Mouse (Mus musculus) midbrain, embryonic 15.5 days (tissue): Measurements from ENCODE around the gene Zfp433. TPM values are rescaled to one million over a fixed set of nuclear protein-coding genes. Genes with fewer than 3 reads are reported as not detected.
"Not testable (repeated sequence)": the region's sequence is repeated elsewhere in the genome, so short reads cannot be mapped to it uniquely, and the experiment has no call there.

Experiments
- ATAC-seq: fragments of 200-750 bp; cut with Nextera tagmentation; replicated peaks from 2 replicates; pipeline ENCODE4 v1.8.0; 2017; ENCODE audit warnings: moderate TSS enrichment
- H3K27ac ChIP-seq: fragments of 300-500 bp; sonication (generic); 2 replicates; pipeline ENCODE4 v1.5.1; 2015; ENCODE audit warnings: mild to moderate bottlenecking, inconsistent platforms
- H3K27me3 ChIP-seq: fragments of 300-500 bp; sonication (generic); replicated peaks from 2 replicates; pipeline ENCODE4 v1.6.1; 2015; ENCODE audit warnings: inconsistent platforms
- H3K36me3 ChIP-seq: fragments of 300-500 bp; sonication (generic); replicated peaks from 2 replicates; pipeline ENCODE4 v1.6.1; 2015; ENCODE audit warnings: inconsistent platforms
- H3K4me1 ChIP-seq: fragments of 300-500 bp; sonication (generic); 2 replicates; pipeline ENCODE4 v1.6.1; 2015; ENCODE audit warnings: inconsistent platforms
- H3K4me2 ChIP-seq: fragments of 300-500 bp; sonication (generic); 2 replicates; pipeline ENCODE4 v1.6.1; 2015; ENCODE audit warnings: inconsistent platforms, mild to moderate bottlenecking, moderate library complexity
- H3K4me3 ChIP-seq: fragments of 300-500 bp; sonication (generic); 2 replicates; pipeline ENCODE4 v1.5.1; 2015; ENCODE audit warnings: mild to moderate bottlenecking, inconsistent platforms
- H3K9ac ChIP-seq: fragments of 300-500 bp; sonication (generic); 2 replicates; pipeline ENCODE4 v1.6.1; 2015; ENCODE audit warnings: mild to moderate bottlenecking, inconsistent platforms
- H3K9me3 ChIP-seq: fragments of 300-500 bp; sonication (generic); 2 replicates; pipeline ENCODE4 v1.6.1; 2016; ENCODE audit warnings: inconsistent platforms
- WGBS: fragments of 180-500 bp; shearing (Covaris S2); methylation state at CpG from one replicate; pipeline ENCODE4 v1.1.7; 2015; ENCODE audit warnings: mixed read lengths; 5-methylcytosine and 5-hydroxymethylcytosine counted together
- polyA plus RNA-seq: library from polyadenylated mRNA; unstranded; fragments of >200 nt; fragmentation: Nextera tagmentation; extraction: Ambion mirVana; gene quantifications from 2 replicates; pipeline ENCODE4 v1.2.1, GENCODE M21; 2015

Zfp433 gene
- polyA plus RNA-seq: 16.9 and 18.5 TPM in 2 replicates

DNA sequence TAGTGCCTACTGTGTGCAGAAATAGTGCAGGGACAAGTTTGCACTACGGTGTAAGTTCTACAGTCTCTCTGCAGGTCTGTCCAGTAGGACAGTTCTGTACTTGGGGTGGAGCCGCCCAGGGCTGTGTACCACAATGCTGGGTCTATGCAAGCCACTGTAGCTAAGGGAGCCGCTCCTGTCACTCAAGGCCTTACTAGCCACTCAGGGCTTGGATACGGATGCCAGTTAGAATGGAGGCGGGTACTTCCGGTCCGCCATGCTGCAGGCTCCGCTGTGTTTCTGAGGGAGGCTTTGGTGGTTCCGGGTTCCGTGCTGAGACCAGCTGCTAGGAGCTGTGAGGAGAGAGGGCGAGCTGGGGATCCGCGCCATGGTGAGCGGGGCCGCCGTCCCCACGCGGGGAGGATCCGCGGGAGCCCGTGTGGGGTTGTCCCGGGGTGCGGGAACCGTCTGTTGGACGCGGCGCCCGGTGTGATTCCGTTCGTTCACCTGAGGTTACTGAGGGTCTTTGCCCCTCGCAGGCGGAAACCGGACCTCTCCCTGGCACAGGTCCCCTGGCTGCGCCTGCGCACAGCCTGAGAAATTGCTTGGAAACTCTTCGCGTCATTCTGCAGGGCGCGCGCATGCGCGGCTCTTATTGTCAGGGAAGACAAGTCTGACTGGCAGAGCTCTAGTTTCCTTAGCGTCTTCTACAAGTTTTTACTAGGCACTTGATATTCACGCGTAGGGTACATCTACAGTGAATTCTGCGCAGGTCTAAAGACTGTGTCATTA, at the start of gene Zfp433:
Gene Zfp433, plus strand, starts transcription at position 295 of the 771 bp plus-strand sequence.
- not testable (repeated sequence) for H3K4me2 ChIP-seq
- WGBS: no CpG with 5 or more reads among the region's 46 CpGs

DNA sequence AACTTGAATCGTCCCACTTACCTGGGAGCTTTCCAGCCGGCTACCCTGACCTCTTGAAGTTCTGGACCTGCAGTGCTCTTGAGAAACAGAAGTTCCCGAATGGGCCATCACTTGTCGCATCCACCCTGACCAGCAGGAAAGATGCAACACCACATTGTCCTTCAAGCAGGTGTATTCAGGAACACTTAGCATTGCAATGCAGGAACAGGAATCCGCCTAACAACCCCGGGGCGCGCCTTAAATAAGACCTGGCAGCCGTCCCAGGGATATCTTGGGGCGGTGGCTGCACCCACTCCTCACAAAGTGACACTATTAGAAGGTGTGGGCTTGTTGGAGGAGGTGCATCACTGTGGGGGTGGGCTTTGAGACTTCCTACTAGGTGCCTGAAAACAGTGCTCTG, 49.4 kb upstream of the Zfp433 start:
- 94% methylated on average over 10 of the region's 10 CpGs for WGBS
- H3K36me3 ChIP-seq: peaks cover 29% of the 10 kb centered on the region

More for the DNA sequence above, at the start of gene Zfp433:
- not testable (repeated sequence) for H3K27ac ChIP-seq, H3K9me3 ChIP-seq, H3K9ac ChIP-seq, H3K36me3 ChIP-seq, H3K4me1 ChIP-seq, H3K4me3 ChIP-seq, H3K27me3 ChIP-seq
- peak; percentile 100 for ATAC-seq

DNA sequence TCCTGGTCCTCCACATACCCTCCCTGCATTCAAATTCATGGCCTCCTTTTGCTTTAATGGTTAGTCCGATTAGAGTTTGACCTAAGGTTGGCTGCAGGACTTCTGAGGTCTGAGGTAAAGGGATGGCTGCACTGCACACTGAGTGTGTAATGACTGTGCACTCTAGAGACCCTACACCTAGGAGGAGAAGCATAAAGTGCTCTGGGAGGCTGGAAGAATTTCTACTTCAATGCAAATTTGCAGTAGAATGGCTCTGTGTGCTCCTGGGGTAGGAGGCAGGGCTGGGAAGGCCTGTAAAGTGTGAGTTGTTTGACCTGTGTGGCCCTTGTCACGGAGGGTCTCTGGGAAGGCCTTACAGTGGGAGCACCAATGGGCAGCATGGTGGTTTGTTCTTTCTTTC, 48.5 kb upstream of the Zfp433 start:
- Histone ChIP-seq H3K9me3 (peaks cover 46% of the 10 kb centered on the region), H3K4me2 (no peak overlapping the region), H3K4me3 (no peak overlapping the region), H3K36me3 (peaks cover 29% of the 10 kb centered on the region), H3K27me3 (no peaks in the 10 kb centered on the region), H3K4me1 (no peaks in the 10 kb centered on the region), H3K9ac (no peak overlapping the region), H3K27ac (no peak overlapping the region)
- 98% methylated on average over 2 of the region's 2 CpGs for WGBS
- ATAC-seq: no peak

More for the DNA sequence above, 49.4 kb upstream of the Zfp433 start:
- no peaks in the 10 kb centered on the region for H3K27me3 ChIP-seq
- no peak overlapping the region for H3K9ac ChIP-seq
- no peak overlapping the region for H3K4me3 ChIP-seq
- H3K9me3 ChIP-seq: peaks cover 46% of the 10 kb centered on the region
- no peak overlapping the region for H3K27ac ChIP-seq
- H3K4me1 ChIP-seq: peaks cover 3% of the 10 kb centered on the region
- no peak for ATAC-seq
- H3K4me2 ChIP-seq: no peak overlapping the region

DNA sequence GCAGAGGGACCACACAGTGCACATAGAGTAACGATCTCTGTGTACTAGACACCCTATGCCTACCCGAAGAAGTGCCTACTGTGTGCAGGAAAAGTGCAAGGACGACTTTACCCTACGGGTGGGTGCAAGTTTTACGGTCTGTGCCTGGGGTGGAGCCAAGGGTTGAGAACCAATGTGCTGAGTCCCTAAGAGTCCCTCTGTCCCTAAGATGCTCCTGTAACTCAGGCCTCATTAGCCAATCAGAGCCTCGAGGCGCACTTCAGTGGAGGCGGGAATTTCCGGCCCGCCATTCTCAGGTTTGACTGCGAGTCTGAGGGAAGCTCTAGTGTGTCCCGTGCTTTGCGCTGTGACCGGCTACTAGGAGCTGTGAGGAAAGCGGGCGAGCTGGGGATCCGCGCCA, 17.5 kb upstream of the Zfp433 start:
- H3K4me3 ChIP-seq, H3K9ac ChIP-seq, H3K4me1 ChIP-seq, H3K36me3 ChIP-seq, H3K27me3 ChIP-seq, H3K9me3 ChIP-seq, H3K27ac ChIP-seq, H3K4me2 ChIP-seq, ATAC-seq: not testable (repeated sequence)
- no CpG with 5 or more reads among the region's 18 CpGs for WGBS

DNA sequence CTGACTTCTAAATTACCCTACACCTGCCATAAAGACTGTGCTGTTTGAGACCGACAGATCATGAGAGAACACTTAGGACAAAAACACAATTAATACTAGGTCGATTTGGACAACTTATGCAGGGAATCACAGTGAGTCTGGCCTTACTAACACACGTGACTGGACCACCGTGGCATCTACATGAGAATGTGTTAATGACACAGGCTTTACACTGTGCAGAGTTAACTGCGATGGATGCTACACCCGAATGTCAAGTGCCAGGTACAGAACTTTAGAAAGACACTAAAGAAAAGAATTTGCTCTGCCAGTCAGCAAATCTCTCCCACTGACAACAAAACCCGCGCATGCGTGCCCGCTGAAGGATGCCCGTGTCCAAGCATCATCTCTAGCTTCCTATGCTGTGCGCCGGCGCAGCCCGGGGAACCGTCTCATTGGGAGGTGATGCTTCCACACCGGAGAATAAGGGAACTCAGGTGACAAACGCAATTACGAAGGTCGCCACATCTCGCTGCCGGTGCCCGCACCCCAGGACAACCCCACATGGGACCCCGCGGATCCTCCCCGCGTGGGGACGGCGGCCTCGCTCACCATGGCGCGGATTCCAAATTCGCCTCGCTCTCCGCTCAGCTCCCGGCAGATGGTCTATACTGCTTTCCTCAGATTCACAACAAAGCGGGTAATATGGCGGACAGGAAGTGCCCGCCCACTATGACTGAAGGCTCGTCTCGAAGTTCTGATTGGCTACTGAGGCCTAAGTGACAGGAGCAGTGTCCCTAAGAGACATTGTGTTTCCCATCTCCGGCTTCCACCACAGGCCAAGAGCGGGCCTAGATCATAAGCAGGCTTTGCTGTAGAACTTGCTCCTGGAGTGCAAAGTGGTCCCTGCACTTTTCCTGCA, 66.1 kb downstream of the Zfp433 start, which contains the start of gene Gm3055:
Gene Gm3055, minus strand, starts transcription at position 656 of the 898 bp plus-strand sequence.
- no CpG with 5 or more reads among the region's 43 CpGs for WGBS
- peak; percentile 98 for ATAC-seq
- not testable (repeated sequence) for H3K4me3 ChIP-seq

DNA sequence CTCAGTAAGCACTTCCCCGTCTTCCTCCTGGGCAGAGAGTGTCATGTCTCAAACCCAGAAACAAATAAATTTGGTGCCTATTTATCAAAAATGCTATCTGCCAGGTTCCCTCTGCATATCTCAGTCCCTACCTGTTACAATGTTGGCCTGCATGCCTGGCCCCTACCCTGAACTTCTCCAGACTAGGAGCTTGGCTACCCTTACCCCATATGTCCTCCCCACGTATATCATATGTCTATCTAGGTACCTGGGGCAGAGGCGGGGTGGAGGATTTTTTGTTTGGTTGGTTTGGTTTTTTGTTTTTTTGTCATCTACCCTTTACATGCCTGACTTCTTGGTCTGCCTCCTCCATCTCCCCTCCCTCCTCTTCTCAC, 66.8 kb downstream of the Zfp433 start:
- H3K9me3 ChIP-seq, H3K4me2 ChIP-seq, H3K27me3 ChIP-seq, H3K4me3 ChIP-seq, H3K4me1 ChIP-seq, H3K36me3 ChIP-seq, H3K27ac ChIP-seq, H3K9ac ChIP-seq: not testable (repeated sequence)
- no CpG with 5 or more reads among the region's 3 CpGs for WGBS
- ATAC-seq: peak; percentile 64

More for the DNA sequence above, 66.1 kb downstream of the Zfp433 start, which contains the start of gene Gm3055:
- not testable (repeated sequence) for H3K4me2 ChIP-seq, H3K27me3 ChIP-seq, H3K27ac ChIP-seq, H3K36me3 ChIP-seq, H3K4me1 ChIP-seq, H3K9ac ChIP-seq, H3K9me3 ChIP-seq

Other genes starting within 250 kb of the Zfp433 start
- 18.1 and 22.8 TPM in 2 replicates for gene Nfic, start 249.2 kb upstream of the Zfp433 start, polyA plus RNA-seq
- 106 and 109 TPM in 2 replicates for gene Celf5, start 222.1 kb upstream of the Zfp433 start, polyA plus RNA-seq
- 69.7 and 73.8 TPM in 2 replicates for gene Ncln, start 208.4 kb upstream of the Zfp433 start, polyA plus RNA-seq
- gene S1pr4, start 204.7 kb upstream of the Zfp433 start, polyA plus RNA-seq: 0.71 and 1.2 TPM in 2 replicates
- 0.96 and 1.1 TPM in 2 replicates for gene Gna15, start 180.6 kb upstream of the Zfp433 start, polyA plus RNA-seq
- 100 and 101 TPM in 2 replicates for gene Gna11, start 159.6 kb upstream of the Zfp433 start, polyA plus RNA-seq
- 802 and 851 TPM in 2 replicates for gene Aes, start 145.3 kb upstream of the Zfp433 start, polyA plus RNA-seq
- gene Tle2, start 130.3 kb upstream of the Zfp433 start, polyA plus RNA-seq: 57.4 and 58.8 TPM in 2 replicates
- 6.7 and 8.0 TPM in 2 replicates for gene Tle6, start 103.8 kb upstream of the Zfp433 start, polyA plus RNA-seq
- 1.8 and 2.0 TPM in 2 replicates for gene BC025920, start 98.6 kb upstream of the Zfp433 start, polyA plus RNA-seq
- gene Sirt6, start 77.0 kb upstream of the Zfp433 start, polyA plus RNA-seq: 60.1 and 60.4 TPM in 2 replicates
- 19.1 and 20.2 TPM in 2 replicates for gene Ankrd24, start 76.3 kb upstream of the Zfp433 start, polyA plus RNA-seq
- 6.6 and 6.9 TPM in 2 replicates for gene Gm10778, start 55.8 kb upstream of the Zfp433 start, polyA plus RNA-seq
- gene Gm3055, start 66.3 kb downstream of the Zfp433 start, polyA plus RNA-seq: 16.4 and 20.8 TPM in 2 replicates
- 3.3 and 3.6 TPM in 2 replicates for gene Gm4767, start 107.4 kb downstream of the Zfp433 start, polyA plus RNA-seq
- gene Gm32687, start 159.1 kb downstream of the Zfp433 start, polyA plus RNA-seq: 9.1 and 11.7 TPM in 2 replicates
- gene Zfp781, start 225.7 kb downstream of the Zfp433 start, polyA plus RNA-seq: 6.7 and 7.5 TPM in 2 replicates